Mouse (Mus musculus): ENCODE data around the gene Sash3. TPM values are rescaled to one million over a fixed set of nuclear protein-coding genes. Genes with fewer than 3 reads are reported as not detected.
A peak's percentile ranks its signal among the peaks of the same experiment; 100 is the strongest.

Gene Sash3
- total RNA-seq, 2 experiments from 2014 or later: 63.8 to 84.7 TPM

DNA sequence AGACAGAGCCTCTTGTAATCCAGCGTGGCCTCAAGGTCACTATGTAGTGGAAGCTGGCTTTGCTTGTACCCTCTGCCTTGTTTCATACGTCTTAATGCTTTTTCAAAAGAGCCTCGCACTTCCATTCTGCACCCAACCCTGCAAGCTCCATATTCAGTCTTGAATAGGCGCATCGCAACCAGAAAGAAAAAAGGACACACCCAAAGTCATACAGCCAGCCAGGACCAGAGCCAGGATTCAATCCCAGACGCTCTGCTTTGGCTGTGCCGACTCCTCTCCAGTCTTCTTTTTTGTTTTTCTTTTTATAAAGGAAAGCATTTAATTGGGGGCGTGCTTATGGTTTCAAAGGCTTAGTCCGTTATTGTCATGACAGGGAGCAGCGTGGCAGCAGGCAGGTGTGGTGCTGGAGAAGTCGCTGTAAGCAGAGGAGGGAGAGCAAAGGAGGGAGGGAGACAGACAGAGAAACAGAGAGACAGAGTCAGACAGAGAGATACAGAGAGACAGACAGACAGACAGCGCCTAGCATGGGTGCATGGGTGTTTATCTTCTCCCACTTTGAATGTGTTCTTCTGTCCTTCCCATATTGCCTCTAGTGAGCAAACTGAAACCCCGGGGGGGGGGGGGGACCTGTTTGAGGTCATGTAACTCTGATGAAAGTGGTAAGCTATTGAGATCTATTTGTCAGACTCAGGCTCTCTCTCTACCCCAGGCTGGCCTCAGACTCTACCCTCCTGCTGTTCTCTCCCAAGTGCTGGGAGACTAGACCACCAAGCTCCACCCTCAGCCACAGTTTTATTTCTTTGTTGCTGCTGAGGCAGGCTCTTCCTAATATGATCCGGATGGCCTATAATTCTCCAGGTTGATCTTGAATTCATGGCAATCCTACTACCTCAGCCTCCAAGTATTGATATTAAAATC, 6.6 kb upstream of the Sash3 start:
- ATAC-seq (replicated peaks; ENCODE audit: poor library complexity, severe bottlenecking): peak; percentile 17

DNA sequence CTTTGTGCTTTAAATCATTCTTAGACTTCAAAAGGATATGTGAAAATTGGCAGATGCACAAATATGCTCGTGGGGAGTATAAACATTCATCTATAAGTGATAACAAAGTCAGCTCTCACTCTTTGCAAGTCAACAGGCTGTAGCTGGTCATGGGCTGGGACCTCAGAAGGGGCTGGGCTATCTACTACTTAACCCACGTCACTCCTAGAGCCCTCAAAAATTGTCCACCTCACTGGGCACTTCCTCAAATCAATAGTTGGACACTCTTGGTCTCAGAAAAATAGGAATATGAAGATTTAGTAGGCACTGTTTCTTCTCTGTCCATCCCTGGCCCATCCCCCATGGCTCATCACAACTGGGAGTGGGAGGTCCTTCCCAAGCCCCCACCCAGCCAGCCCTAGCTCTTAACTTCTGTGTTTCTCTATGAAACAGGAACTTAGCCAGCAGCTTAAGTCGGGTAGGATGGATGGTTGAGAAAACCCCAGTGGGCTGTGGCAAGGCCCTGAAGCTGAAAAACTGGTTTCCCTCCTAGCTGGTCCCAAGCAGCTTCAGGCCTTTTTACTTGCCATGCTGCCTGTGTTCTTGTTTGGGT, 5.9 kb upstream of the Sash3 start:
- ATAC-seq (replicated peaks; ENCODE audit: poor library complexity, severe bottlenecking): peak; percentile 66

DNA sequence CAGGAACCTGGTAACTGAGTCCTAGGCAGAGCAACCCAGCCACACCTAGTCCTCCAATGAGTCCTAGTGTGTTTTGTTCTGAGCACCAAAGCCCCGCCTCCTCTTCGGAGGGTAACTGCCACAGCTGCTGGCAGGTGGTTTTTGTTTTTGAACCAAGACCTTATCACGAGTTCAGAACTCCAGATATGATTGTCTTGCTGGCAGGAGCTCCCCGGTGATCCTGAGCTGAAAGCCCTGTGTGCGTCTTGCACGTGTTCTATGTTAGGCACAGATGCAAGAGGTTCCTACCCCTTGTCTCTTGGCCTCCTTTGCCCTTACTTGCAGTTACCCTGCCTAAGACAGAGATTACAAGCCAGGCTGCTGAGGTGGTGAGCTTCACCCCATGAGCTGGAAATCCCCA, 4.8 kb upstream of the Sash3 start:
- no peak for ATAC-seq (replicated peaks; ENCODE audit: poor library complexity, severe bottlenecking)

DNA sequence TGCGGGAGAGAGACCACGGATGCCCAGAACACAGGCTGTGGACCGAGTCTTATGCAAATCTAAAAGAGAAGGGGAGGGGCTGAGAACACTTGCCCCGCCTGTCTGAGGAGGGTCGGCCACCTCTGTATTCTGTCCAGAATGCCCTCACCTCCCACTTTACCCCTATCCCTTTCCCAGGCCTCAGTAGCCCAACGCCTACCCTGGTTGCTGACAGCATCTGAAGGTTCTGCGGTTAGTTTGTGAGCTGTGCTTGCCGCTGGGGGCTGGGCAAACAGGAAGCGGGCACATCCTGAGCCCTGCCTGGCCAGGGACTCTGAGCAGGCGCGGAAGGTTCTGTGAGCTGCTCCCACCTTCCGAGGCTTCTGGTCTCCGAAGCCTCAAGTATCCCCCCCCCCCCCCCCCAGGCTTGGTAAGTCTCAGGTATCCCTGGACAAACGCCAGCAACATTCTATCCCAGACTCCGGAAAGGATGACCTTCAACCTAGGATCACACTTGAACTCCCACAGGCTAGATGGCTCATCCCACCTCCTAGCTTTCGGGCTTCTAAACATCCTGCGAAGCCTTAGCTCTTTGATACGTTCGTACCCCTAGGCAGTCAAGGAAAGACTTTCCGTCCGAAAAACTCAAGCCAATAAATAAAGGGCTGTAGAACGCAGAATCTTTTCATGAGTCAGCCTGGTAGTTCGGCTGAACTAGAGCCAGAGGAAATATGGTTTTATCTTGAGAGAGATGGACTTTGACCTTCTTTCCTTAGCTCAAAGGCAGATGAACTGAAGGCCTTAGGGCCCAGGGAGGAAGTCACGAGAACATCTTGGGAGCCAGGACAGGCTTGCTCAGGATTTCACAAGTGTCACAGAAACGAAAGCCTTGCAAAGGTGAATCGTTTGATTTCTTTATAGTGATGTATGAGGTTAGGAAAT, 2.6 kb upstream of the Sash3 start:
- peak; percentile 64 for ATAC-seq (replicated peaks; ENCODE audit: poor library complexity, severe bottlenecking)

DNA sequence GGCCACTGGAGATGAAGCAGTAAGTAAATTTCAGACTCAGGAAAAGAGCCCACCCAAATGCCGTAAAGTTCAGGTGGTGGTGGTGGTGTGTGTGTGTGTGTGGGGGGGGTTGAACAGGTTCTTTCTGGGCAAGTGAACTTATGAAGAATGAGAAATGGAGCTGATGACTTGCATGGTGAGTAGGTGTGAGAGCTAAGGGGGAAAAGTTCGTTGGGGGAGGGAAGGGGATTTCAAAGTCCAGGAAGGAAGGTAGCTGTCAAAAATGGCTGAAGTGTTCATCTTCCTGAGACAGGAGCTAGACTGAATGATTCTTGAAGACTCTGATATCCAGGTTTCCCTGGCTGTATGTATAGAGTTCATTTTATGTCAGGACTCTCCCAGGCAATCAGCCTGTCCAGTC, 990 bp downstream of the Sash3 start:
- no peak for ATAC-seq (replicated peaks; ENCODE audit: poor library complexity, severe bottlenecking)

DNA sequence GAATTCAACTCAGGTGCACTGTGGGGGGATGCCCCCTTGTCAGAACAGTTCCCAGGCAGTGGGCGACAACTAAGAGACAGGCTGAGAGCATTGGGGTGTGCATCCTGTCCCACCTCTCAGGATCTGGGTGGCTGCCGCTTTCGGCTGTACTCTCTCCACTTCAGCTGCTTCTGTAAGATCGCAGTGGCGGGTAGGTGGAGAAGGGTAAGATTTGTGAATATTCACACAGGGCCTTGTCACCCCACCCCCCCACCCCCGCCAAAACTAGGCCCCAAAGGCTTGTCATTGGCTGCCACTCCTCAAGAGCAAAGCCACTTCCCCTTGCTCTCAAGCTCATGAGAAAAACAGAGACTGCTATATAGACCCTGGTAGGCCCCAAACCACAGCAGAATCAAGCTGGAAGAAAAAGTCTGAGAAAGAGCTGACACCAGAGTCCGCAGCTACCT, 1.5 kb downstream of the Sash3 start:
- ATAC-seq (replicated peaks; ENCODE audit: poor library complexity, severe bottlenecking): peak; percentile 45

DNA sequence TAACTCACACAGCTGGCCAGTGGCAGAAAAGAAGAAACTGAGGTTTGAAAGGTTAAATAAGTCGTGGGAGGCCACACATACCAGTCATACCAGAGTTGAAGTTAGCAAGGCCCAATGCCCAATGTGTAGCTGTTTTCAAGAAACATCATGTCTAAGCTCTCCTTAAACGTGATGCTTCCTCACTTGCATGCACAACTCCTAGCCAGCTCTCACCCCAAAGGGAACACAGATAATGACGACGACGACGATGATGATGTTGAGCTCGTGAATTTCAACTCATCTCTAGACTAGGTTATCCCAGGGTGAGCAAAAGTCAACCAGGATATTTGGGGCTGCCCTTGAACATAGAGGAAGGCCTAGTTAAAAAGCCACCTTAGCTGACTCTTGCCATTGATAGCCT, 5.9 kb downstream of the Sash3 start:
- no peak for ATAC-seq (replicated peaks; ENCODE audit: poor library complexity, severe bottlenecking)

DNA sequence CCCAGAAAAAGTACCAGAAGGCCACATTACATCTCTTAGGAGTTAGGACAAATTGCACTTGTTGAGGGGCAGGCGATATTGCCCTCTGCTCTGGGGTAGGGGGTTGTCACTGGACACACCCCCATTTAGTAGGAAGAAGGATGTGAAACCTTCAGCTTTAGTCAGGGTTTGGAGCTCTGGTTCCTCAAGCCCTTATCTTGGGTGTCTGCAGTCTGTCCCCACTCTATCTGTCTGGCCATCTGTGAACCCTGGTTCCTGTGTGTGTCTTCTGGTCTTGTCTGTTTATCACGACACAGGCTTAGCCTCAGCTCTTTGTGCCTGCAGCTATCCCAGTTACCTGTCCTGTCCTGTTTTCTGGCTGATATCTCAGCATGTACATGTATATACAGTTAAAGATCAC, 7.2 kb downstream of the Sash3 start:
- peak; percentile 95 for ATAC-seq (replicated peaks; ENCODE audit: poor library complexity, severe bottlenecking)

DNA sequence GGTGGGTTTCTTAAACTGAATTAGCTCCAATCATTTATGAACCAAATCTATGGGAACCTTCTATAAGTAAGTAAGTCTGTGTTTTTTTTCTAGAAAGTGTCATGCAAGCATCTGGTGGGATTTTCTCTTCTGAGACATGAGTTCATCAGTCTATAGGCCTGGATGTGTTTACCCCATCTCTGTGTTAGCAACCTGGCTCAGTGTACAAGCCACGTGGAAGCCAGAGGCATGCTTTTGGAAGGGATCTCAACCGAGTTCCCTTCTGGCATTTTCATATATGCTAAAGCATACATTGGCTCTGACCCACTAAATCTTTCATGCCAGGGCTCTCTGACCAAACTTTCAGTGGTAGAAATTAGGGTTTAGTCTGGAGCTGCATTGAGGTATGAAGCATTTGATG, 7.7 kb downstream of the Sash3 start:
- no peak for ATAC-seq (replicated peaks; ENCODE audit: poor library complexity, severe bottlenecking)

DNA sequence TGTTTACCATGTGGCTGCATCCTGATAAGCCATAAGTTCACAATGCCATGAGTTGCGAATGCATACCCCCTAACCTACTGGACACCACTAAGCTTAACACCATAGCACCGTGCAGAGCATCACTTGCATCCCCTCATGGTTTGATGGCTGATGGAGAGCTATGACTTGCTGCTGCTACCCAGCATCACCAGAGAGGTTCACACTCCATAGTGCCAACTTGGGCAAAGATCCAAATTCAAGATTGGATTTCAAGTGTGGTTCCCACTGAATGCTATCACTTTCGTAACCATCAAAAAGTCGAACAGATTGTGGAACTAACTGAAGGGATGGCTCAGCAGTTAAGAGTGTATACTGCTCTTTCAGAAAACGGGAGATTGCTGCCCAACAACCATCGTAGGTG, 9.3 kb downstream of the Sash3 start:
- no peak for ATAC-seq (replicated peaks; ENCODE audit: poor library complexity, severe bottlenecking)

DNA sequence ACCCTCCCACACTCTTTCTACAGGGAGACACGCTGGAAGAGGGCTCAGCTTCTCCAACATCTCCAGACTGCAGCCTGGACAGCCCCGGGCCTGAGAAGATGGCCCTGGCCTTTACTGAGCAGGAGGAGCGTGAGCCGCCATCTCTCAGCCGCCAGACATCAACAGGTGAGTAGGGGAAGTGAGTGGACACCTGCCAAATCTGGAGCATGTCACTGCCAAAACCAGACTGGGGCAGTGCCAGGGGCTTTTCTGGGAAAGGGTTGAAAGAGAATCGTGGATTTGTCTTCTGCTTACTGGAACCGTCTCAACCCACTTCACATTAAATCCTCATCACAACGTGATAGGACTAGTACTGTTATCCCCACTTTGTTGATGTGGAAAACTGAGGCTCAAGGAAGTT, 11.2 kb downstream of the Sash3 start:
- ATAC-seq (replicated peaks; ENCODE audit: poor library complexity, severe bottlenecking): no peak

DNA sequence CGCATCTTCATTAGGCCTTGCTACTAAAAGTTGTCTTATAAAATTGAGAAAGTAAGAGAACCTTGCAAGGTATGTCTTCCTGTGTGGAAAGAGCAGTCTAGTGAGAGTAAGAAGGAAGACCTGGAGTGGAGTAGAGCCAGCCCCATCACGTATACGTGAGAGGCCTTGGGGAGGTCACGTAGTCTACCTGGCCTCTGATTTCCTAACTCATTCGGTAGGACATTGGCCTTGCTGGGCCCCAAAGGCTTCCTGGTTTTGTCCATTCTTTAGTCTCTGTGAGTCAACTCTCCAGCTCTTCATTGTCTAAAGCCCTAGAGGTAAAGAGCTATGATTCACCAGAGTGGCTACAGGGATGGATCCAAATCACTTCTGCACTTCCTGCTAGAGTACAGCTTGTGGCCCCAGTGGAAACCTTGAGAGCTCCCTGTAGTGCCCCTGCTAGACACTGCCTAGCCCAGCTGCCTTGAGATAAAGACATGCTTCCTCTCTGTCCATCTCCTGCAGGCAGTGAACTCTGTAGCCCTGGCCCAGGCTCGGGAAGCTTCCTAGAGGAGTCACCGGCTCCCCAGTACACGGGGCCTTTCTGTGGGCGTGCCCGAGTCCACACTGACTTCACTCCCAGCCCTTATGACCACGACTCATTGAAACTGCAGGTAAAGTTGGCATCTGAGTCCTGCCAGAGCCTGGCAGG, 12.1 kb downstream of the Sash3 start:
- ATAC-seq (replicated peaks; ENCODE audit: poor library complexity, severe bottlenecking): no peak

DNA sequence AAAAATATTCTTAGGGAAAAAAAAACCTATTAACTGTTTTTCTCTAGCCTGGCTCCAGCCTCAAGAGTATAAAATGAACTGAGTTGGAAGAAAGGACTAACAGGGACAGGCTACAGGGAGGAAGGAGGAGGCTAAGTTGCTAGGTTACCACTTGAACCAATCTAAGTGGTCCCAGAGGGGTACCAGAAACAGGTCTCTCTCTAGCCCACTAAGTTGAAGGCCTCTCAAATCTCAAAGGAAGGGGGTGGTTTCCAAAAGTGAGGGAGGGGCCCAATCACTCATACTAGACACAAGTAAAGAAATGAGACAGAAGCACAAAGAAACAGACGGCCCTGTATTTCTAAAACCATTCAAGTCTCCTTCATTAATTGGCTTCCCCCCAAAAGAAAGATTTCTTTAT, 23.7 kb downstream of the Sash3 start:
- no peak for ATAC-seq (replicated peaks; ENCODE audit: poor library complexity, severe bottlenecking)

DNA sequence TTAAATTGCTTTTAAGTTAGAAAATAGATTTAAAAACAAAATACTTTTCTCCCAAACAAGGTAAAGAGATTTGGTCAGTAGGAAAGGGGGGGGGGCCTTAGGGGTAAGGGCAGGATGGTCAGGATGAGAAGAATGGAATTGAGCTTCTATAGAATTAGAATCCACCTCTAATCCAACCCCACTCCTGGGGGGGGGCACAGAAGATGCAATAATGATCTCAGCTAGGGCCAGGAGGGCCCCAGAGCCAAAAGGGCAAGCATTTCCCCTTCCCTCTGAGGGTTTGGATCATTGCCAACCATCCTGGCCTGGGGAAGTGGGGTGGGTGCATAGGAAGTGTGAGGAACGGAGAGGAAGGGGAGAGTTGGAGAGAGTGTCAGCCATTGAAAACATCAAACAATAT, 24.1 kb downstream of the Sash3 start:
- peak; percentile 46 for ATAC-seq (replicated peaks; ENCODE audit: poor library complexity, severe bottlenecking)

DNA sequence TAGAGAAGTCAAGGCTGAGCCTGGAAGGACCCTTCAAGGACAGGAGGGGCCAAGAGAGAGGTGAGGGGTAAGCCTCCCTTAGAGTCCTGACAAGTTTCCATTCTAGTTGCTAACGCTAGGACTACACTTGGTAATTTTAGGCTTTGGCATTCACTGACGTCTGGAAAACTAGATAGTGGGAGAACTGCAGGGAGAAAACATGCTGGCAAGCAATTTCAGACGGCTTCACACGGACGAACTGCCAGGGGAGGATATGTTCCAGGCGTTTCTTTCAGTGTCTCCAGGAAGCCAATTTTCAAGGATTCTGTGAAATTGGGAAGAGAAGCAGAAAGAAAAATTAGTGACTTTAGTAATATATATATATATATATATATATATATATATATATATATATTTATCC, 35.6 kb downstream of the Sash3 start:
- no peak for ATAC-seq (replicated peaks; ENCODE audit: poor library complexity, severe bottlenecking)

DNA sequence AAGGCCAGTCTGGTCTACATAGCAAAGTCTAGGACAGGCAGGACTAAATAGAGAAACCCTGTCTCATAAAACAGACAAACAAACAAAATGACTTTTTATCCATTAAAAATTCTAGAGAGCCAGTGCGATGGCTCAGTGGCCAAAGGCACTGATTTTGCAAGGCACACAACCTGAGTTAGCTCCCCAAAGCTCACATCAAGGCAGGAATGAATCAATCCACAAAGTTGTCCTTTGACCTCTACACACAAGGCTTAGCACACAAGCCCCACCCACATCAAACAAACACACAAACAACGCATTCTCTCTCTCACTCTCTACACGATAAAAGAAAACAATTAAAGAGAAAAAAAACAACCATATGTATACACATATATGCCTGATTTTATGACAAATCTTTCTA, 38.5 kb downstream of the Sash3 start:
- ATAC-seq (replicated peaks; ENCODE audit: poor library complexity, severe bottlenecking): no peak

DNA sequence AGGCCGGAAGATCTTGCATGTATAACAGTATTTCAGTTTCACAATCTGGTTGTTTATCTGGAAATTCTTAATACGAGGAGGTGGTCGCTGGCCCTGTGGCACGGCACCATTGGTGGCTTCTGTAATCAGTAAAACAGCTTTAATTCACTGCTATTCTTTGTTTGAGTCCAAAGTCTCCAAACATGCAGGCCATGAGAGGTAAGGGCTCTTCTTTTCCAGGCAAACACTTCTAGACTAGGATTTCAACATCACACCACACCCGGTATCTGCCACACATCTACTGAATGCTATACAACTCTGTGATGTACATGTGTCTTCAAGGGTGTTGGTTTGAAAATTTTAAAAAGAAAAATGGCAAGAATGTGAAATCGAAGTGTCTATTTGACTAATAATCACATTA, 45.0 kb downstream of the Sash3 start:
- no peak for ATAC-seq (replicated peaks; ENCODE audit: poor library complexity, severe bottlenecking)

DNA sequence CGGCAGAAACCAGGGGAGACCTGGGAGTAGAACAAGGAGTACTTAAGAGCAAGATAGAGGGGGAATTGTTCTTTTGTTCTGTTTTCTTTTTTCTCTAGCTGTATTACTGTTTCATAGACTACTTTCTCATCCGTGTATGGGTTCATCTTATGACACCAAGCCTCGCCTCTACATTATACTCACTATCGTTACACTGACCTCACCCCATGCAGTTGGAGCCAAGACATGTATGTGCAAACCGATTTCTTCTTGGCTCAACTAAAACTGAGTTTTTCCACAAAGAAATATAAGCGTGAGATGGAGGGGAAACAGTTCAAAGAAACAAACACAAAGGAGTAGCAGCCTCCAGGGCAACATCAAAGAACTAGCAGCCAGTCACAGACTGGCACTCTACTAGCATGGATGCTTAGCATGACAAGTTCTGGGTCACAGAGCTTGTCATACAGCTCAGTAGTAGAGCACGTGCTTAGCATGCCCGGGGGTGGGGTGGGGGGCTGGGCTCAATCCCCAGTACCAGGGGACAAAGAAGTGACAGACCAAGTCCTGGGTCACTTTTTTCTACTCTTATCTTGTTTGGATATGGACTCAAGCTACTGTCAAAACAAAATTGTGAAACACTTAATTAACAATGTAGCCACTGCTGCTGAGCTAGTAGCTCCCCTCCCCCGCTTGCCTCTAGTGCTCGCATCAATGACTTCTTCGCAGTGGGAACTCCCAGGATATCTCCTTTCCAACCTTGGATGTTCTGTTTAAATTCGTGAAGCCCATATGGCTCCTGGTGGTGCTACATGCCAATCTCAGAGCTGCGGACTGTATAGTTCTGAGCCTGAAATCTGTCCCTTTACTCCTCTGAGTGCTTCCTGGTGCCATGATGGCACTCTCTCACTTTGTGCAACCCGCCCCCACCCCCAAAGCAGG, 47.3 kb downstream of the Sash3 start:
- no peak for ATAC-seq (replicated peaks; ENCODE audit: poor library complexity, severe bottlenecking)

DNA sequence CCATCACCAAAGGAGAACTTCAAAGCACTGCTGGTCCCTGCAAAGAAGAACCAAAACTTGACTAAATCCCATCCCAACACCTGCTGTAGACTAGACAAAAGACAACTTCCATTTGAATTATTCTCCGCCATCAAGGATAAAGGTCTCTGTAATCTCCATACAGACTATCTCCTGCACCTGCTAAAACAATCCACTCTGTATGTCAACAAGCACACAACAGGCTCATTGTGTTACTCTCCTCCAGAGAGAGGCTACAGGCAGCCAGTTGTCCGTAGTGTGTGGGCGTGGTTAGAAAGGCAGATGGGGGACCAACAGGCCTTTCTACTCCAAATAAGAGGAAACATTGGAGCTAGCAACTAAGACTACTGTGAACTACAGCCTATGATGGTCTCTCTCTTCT, 51.6 kb downstream of the Sash3 start:
- ATAC-seq (replicated peaks; ENCODE audit: poor library complexity, severe bottlenecking): no peak

Data from granulocyte monocyte progenitor cell, adult 5-6 weeks (primary cell).